Mouse (Mus musculus) G1E (cell line): ENCODE measurements around the gene Alkbh8.

Experiments used
- CTCF ChIP-seq: IDR thresholded peaks from 2 replicates; pipeline ENCODE4 v1.5.1; 2012; ENCODE audit warnings: low read depth, low read length, inconsistent platforms, mixed read lengths
- GATA1 ChIP-seq: IDR thresholded peaks from 2 replicates; pipeline ENCODE4 v1.6.1; 2012; ENCODE audit warnings: borderline replicate concordance, low read length, inconsistent platforms, mixed read lengths
- GATA2 ChIP-seq: IDR thresholded peaks from 2 replicates; pipeline ENCODE4 v1.6.1; 2012; ENCODE audit warnings: low read depth, low read length, inconsistent platforms, borderline replicate concordance
- POLR2AphosphoS5 ChIP-seq: IDR thresholded peaks from 2 replicates; pipeline ENCODE4 v1.6.1; 2012; ENCODE audit warnings: low read depth, low read length, inconsistent platforms; ENCODE audit not compliant: insufficient replicate concordance
- TAL1 ChIP-seq: conservative IDR thresholded peaks from 2 replicates; pipeline ENCODE4 v1.6.1; 2012; ENCODE audit warnings: low read depth, low read length, inconsistent platforms, mixed read lengths

DNA sequence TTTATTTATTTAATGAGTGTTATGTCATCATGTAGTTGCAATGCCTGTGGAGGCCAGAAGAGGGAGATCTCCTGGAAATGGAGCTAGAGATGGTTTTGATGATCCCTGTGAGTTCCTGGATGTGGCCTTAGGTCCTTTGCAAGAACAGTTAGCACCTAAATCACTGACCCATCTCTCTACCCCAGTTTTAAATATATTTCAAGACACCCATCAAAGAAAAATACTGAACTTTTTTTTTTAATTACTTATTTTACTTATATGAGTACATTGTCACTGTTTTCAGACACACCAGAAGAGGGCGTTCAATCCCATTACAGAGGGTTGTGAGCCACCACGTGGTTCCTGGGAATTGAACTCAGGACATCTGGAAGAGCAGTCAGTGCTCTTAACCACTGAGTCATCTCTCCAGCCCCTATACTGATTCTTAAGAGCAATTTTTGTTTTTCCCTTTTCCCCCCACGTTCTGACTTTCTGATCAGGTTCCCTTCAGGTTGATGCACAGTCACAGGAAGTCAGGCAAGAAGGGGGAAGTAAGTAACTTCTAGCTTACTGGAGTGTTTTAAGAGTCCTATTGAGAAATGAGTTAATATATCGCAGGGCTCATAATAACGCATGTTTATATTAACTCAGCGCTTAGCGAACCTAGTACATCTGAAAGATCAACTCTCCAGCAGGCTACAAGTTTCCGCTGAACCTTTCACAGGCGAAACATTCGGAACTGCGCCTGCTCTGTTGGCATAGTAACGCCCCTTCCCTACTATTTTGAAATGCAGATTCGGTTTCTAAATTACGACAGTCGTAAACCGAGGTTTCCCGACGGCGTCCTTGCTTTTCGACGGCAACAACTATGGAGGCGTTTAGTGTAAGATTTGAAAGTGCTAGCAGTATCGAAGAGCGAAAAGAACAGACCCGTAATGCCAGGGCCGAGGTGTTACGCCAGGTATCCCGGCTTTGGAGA lies 68.6 kb downstream of the Alkbh8 start, which contains the start of gene Cwf19l2:
- no peak for TF ChIP-seq CTCF
- TF ChIP-seq POLR2AphosphoS5, result no peak
- no peak for TF ChIP-seq GATA1
- no peak for TF ChIP-seq TAL1
- no peak for TF ChIP-seq GATA2
